Mouse (Mus musculus) liver, adult 2 months (tissue): Measurements from ENCODE around the gene Arhgap45. TPM values are rescaled to one million over a fixed set of nuclear protein-coding genes. Genes with fewer than 3 reads are reported as not detected.

Experiments used
- DNase-seq: peaks from one replicate; pipeline ENCODE4 v3.0.0-alpha.2; 2011; ENCODE audit warnings: low read depth, low spot score; ENCODE audit errors: extremely low read depth
- H3K27ac ChIP-seq: fragments of 200-500 bp; replicated peaks from 2 replicates; pipeline ENCODE4 v1.5.1; 2012; ENCODE audit warnings: low read depth, mild to moderate bottlenecking, control low read depth, inconsistent platforms, low read length; ENCODE audit not compliant: insufficient read depth
- H3K27me3 ChIP-seq: fragments of 200-500 bp; 2 replicates; pipeline ENCODE4 v1.6.1; 2012; ENCODE audit warnings: mild to moderate bottlenecking, moderate library complexity, low read length, inconsistent platforms; ENCODE audit not compliant: control insufficient read depth, insufficient read depth
- H3K36me3 ChIP-seq: fragments of 200-500 bp; 2 replicates; pipeline ENCODE4 v1.6.1; 2012; ENCODE audit warnings: low read length, inconsistent platforms; ENCODE audit not compliant: control insufficient read depth, insufficient read depth
- H3K4me1 ChIP-seq: fragments of 200-500 bp; 2 replicates; pipeline ENCODE4 v1.6.1; 2011; ENCODE audit warnings: low read length; ENCODE audit not compliant: control insufficient read depth, insufficient read depth
- H3K4me3 ChIP-seq: fragments of 200-500 bp; 2 replicates; pipeline ENCODE4 v1.5.1; 2011; ENCODE audit warnings: low read depth, mild to moderate bottlenecking, control low read depth, low read length, moderate library complexity; ENCODE audit not compliant: insufficient read depth
- H3K79me2 ChIP-seq: fragments of 200-500 bp; 2 replicates; pipeline ENCODE4 v1.6.1; 2012; ENCODE audit warnings: inconsistent platforms, mild to moderate bottlenecking, low read length, moderate library complexity; ENCODE audit not compliant: control insufficient read depth, insufficient read depth
- H3K9ac ChIP-seq: fragments of 200-500 bp; 2 replicates; pipeline ENCODE4 v1.6.1; 2012; ENCODE audit warnings: low read depth, mild to moderate bottlenecking, control low read depth, inconsistent platforms, low read length
- CTCF ChIP-seq: fragments of 200-500 bp; IDR thresholded peaks from 2 replicates; pipeline ENCODE4 v1.5.1; 2011; ENCODE audit warnings: low read depth, low read length, control low read depth
- POLR2A ChIP-seq: fragments of 200-500 bp; IDR thresholded peaks from 2 replicates; pipeline ENCODE4 v1.6.1; 2011; ENCODE audit warnings: low read length, control low read depth; ENCODE audit not compliant: insufficient read depth; ENCODE audit errors: extremely low read depth
- WGBS: fragments of 180-500 bp; shearing (Covaris S2); methylation state at CpG from one replicate; pipeline ENCODE4 v1.1.7; 2018; 5-methylcytosine and 5-hydroxymethylcytosine counted together
- polyA plus RNA-seq: library from polyadenylated mRNA; depleted of rRNA; stranded (reverse); fragments of >200 nt; gene quantifications from 2 replicates; pipeline ENCODE4 v1.2.3, GENCODE M21; 2012
- total RNA-seq: library from RNA; depleted of rRNA; stranded (reverse); fragments of >200 nt; gene quantifications from 2 replicates; pipeline ENCODE4 v1.2.3, GENCODE M21; 2014

Gene Arhgap45
- total and polyA plus RNA-seq, 2 experiments = 4.5 to 10.9 TPM

- no peak overlapping the region for H3K4me3 ChIP-seq
- H3K36me3 ChIP-seq = no peaks in the 10 kb centered on the region
- H3K4me1 ChIP-seq = no peaks in the 10 kb centered on the region
- 40% methylated on average over 28 of the region's 28 CpGs for WGBS
- no peak for DNase-seq
- no peak overlapping the region for H3K9ac ChIP-seq
- no peaks in the 10 kb centered on the region for H3K79me2 ChIP-seq
- no peaks in the 10 kb centered on the region for H3K27me3 ChIP-seq
- TF ChIP-seq CTCF (peak; percentile 28; the same call in 1 of the 2 replicates), POLR2A (no peak)
- H3K27ac ChIP-seq = no peak overlapping the region
Observed at GRCm38 (mm10) chr10:80014484-80015290, 1.8 kb upstream of the Arhgap45 start.

GRCm38 (mm10) chr10:80015583-80015982, 870 bp upstream of the Arhgap45 start:
- no peak for TF ChIP-seq POLR2A
- no peak for TF ChIP-seq CTCF
- no peaks in the 10 kb centered on the region for H3K36me3 ChIP-seq
- no peak overlapping the region for H3K27ac ChIP-seq
- H3K9ac ChIP-seq = no peak overlapping the region
- H3K4me1 ChIP-seq = no peaks in the 10 kb centered on the region
- H3K4me3 ChIP-seq = no peak overlapping the region
- no peaks in the 10 kb centered on the region for H3K27me3 ChIP-seq
- DNase-seq = no peak
- 91% methylated on average over 10 of the region's 10 CpGs for whole genome bisulfite sequencing
- no peaks in the 10 kb centered on the region for H3K79me2 ChIP-seq

DNA sequence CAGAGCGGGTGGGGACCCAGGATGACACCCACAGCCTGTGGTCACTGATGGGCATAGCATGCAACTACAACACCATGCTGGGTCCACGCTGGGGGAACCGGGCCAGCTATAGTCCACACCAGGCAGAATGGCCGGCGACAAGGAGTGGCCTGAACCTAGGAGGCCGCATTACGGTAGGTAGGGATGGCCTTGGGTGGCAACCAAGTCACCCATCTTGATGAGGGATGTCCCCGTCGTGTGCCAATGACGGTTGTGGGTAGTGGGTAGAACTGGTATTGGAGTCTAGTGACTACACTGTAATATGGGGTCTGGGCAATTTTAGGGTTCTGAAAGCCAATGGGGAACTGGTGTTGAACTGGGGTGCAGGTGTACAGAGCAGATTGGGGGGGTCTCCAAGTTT, 478 bp downstream of the Arhgap45 start:
- peak overlapping the region; percentile 66 for H3K9ac ChIP-seq
- DNase-seq = no peak
- H3K27me3 ChIP-seq = no peaks in the 10 kb centered on the region
- peak overlapping the region; percentile 59 for H3K4me3 ChIP-seq
- no peaks in the 10 kb centered on the region for H3K4me1 ChIP-seq
- no peak for TF ChIP-seq POLR2A
- TF ChIP-seq CTCF = no peak
- H3K27ac ChIP-seq = peak overlapping the region; percentile 17
- no peaks in the 10 kb centered on the region for H3K36me3 ChIP-seq
- 76% methylated on average over 10 of the region's 10 CpGs for WGBS
- H3K79me2 ChIP-seq = no peaks in the 10 kb centered on the region

DNA sequence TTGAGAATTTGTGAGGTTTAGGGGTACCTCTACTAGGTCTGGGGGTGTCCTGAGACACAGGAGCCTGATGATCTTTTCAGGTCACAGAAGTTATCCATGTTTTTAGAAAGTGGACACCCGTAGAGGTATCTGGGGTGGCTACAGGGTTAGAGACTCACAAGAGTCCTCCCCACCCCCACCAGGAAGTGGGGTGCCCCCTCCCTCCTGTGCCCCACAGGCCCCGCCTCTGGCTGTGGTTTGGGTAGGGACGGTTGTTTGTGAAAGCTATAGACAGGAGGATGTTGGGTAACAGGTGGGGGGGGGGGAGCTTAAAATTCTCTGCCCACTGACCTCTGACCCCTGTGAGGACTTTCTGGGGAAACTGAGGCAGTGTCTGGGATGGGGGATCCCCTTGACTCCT, 908 bp downstream of the Arhgap45 start:
- peak overlapping the region; percentile 29 for H3K27ac ChIP-seq
- no peaks in the 10 kb centered on the region for H3K4me1 ChIP-seq
- peak overlapping the region; percentile 59 for H3K4me3 ChIP-seq
- H3K27me3 ChIP-seq = no peaks in the 10 kb centered on the region
- no peak for DNase-seq
- no peaks in the 10 kb centered on the region for H3K79me2 ChIP-seq
- WGBS = 44% methylated on average over 3 of the region's 3 CpGs
- no peaks in the 10 kb centered on the region for H3K36me3 ChIP-seq
- peak overlapping the region; percentile 70 for H3K9ac ChIP-seq
- TF ChIP-seq POLR2A (no peak), CTCF (no peak)

DNA sequence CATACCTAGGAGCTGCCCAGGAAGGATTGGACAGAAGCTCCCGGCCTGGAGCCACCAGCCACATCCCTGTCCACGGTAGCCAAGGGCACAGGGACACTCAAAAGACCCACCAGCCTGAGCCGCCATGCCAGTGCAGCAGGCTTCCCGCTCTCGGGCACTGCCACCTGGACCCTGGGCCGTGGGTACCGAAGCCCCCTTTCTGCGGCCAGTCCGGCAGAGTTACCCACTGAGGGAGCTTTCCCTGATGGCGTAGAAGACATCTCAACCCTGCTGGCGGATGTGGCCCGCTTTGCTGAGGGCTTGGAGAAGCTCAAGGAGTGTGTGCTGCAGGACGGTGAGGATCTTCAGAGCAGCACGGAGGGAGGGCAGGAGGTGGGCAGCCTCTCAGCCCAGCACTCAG, 1.3 kb downstream of the Arhgap45 start:
- H3K4me3 ChIP-seq = peak overlapping the region; percentile 35
- H3K36me3 ChIP-seq = no peaks in the 10 kb centered on the region
- H3K79me2 ChIP-seq = no peaks in the 10 kb centered on the region
- peak overlapping the region; percentile 29 for H3K27ac ChIP-seq
- no peaks in the 10 kb centered on the region for H3K27me3 ChIP-seq
- WGBS = 75% methylated on average over 14 of the region's 14 CpGs
- DNase-seq = no peak
- no peaks in the 10 kb centered on the region for H3K4me1 ChIP-seq
- H3K9ac ChIP-seq = peak overlapping the region; percentile 70
- TF ChIP-seq POLR2A (no peak), CTCF (no peak)

- H3K36me3 ChIP-seq = no peaks in the 10 kb centered on the region
- peak overlapping the region; percentile 55 for H3K9ac ChIP-seq
- peak overlapping the region; percentile 34; the same call in 1 of the 2 replicates for H3K4me3 ChIP-seq
- H3K27me3 ChIP-seq = no peaks in the 10 kb centered on the region
- TF ChIP-seq POLR2A = no peak
- no peak for TF ChIP-seq CTCF
- no peaks in the 10 kb centered on the region for H3K79me2 ChIP-seq
- no peaks in the 10 kb centered on the region for H3K4me1 ChIP-seq
- WGBS = 16% methylated on average over 15 of the region's 15 CpGs
- DNase-seq = no peak
- H3K27ac ChIP-seq = peak overlapping the region; percentile 75
Observed at GRCm38 (mm10) chr10:80018739-80019297, 2.4 kb downstream of the Arhgap45 start.
